Mouse (Mus musculus): ENCODE data around the gene Tsen15. TPM values are rescaled to one million over a fixed set of nuclear protein-coding genes. Genes with fewer than 3 reads are reported as not detected.

The Tsen15 gene
- polyA plus RNA-seq, 1 experiment from 2014 or later, result 74.5 TPM

GRCm38 (mm10) chr1:152414451-152414850, 28.0 kb upstream of the Tsen15 start:
- H3K36me3 ChIP-seq (ENCODE audit: control insufficient read depth, insufficient read depth, low read length), result no peaks in the 10 kb centered on the region
- peaks cover 23% of the 10 kb centered on the region for H3K4me1 ChIP-seq (ENCODE audit: control insufficient read depth, insufficient read depth, low read length)
- H3K27ac ChIP-seq (ENCODE audit: low read depth, low read length), result no peak overlapping the region
- H3K4me3 ChIP-seq (ENCODE audit: low read depth, low read length), result no peak overlapping the region
- H3K27me3 ChIP-seq (ENCODE audit: control insufficient read depth, insufficient read depth, low read length), result no peaks in the 10 kb centered on the region
- no peak overlapping the region for H3K9ac ChIP-seq (ENCODE audit: low read depth, low read length)
- H3K9me3 ChIP-seq (replicated peaks; ENCODE audit: control insufficient read depth, low read length), result no peaks in the 10 kb centered on the region; the same call in 1 of the 2 replicates
- no peak overlapping the region for H3K4me2 ChIP-seq
- ATAC-seq (replicated peaks; ENCODE audit: insufficient number of reproducible peaks, low FRiP score, low TSS enrichment), result no peak
- 79% methylated on average over 10 of the region's 10 CpGs for WGBS (ENCODE audit: insufficient replicate concordance)

DNA sequence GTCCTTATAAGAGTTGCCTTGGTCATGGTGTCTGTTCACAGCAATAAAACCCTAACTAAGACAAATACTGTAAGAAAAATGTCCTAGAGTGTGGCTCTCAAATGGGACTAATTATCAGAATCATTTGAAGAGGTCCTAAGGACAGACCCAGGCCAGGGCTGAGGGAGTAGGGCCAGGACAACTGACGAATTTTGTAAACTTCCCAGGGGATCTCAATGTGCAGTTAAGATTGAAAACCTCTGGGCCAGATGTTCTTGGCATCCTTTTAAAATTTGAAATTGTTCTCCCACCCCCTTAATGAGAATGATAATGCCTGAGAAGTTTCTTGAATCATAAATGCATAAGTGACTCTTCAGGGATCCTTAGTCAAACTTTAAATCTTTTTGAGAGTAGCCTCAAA, 27.5 kb upstream of the Tsen15 start:
- 76% methylated on average over 1 of the region's 1 CpGs for WGBS (ENCODE audit: insufficient replicate concordance)
- Histone ChIP-seq H3K4me3 (ENCODE audit: low read depth, low read length) (no peak overlapping the region), H3K9ac (ENCODE audit: low read depth, low read length) (no peak overlapping the region), H3K9me3 (replicated peaks; ENCODE audit: control insufficient read depth, low read length) (no peaks in the 10 kb centered on the region; the same call in 1 of the 2 replicates), H3K36me3 (ENCODE audit: control insufficient read depth, insufficient read depth, low read length) (no peaks in the 10 kb centered on the region), H3K27ac (ENCODE audit: low read depth, low read length) (no peak overlapping the region), H3K27me3 (ENCODE audit: control insufficient read depth, insufficient read depth, low read length) (no peaks in the 10 kb centered on the region), H3K4me1 (ENCODE audit: control insufficient read depth, insufficient read depth, low read length) (peaks cover 23% of the 10 kb centered on the region), H3K4me2 (no peak overlapping the region)
- no peak for ATAC-seq (replicated peaks; ENCODE audit: insufficient number of reproducible peaks, low FRiP score, low TSS enrichment)

- WGBS (ENCODE audit: insufficient replicate concordance), result 89% methylated on average over 2 of the region's 2 CpGs
- Histone ChIP-seq H3K4me1 (ENCODE audit: control insufficient read depth, insufficient read depth, low read length) (peaks cover 21% of the 10 kb centered on the region), H3K27me3 (ENCODE audit: control insufficient read depth, insufficient read depth, low read length) (no peaks in the 10 kb centered on the region), H3K36me3 (ENCODE audit: control insufficient read depth, insufficient read depth, low read length) (no peaks in the 10 kb centered on the region), H3K4me2 (no peak overlapping the region), H3K27ac (ENCODE audit: low read depth, low read length) (no peak overlapping the region), H3K9me3 (replicated peaks; ENCODE audit: control insufficient read depth, low read length) (no peaks in the 10 kb centered on the region; the same call in 1 of the 2 replicates), H3K9ac (ENCODE audit: low read depth, low read length) (no peak overlapping the region), H3K4me3 (ENCODE audit: low read depth, low read length) (no peak overlapping the region)
- no peak for ATAC-seq (replicated peaks; ENCODE audit: insufficient number of reproducible peaks, low FRiP score, low TSS enrichment)
Measured at GRCm38 (mm10) chr1:152413116-152413515, 26.6 kb upstream of the Tsen15 start.

- Histone ChIP-seq H3K4me1 (ENCODE audit: control insufficient read depth, insufficient read depth, low read length) (peaks cover 8% of the 10 kb centered on the region; the same call in 1 of the 2 replicates), H3K9ac (ENCODE audit: low read depth, low read length) (no peak overlapping the region), H3K36me3 (ENCODE audit: control insufficient read depth, insufficient read depth, low read length) (no peaks in the 10 kb centered on the region), H3K4me2 (no peak overlapping the region), H3K27ac (ENCODE audit: low read depth, low read length) (no peak overlapping the region), H3K27me3 (ENCODE audit: control insufficient read depth, insufficient read depth, low read length) (no peaks in the 10 kb centered on the region), H3K4me3 (ENCODE audit: low read depth, low read length) (no peak overlapping the region), H3K9me3 (replicated peaks; ENCODE audit: control insufficient read depth, low read length) (no peaks in the 10 kb centered on the region; the same call in 1 of the 2 replicates)
- ATAC-seq (replicated peaks; ENCODE audit: insufficient number of reproducible peaks, low FRiP score, low TSS enrichment), result no peak
- 87% methylated on average over 3 of the region's 3 CpGs for WGBS (ENCODE audit: insufficient replicate concordance)
Measured at GRCm38 (mm10) chr1:152410657-152411056, 24.2 kb upstream of the Tsen15 start.

DNA sequence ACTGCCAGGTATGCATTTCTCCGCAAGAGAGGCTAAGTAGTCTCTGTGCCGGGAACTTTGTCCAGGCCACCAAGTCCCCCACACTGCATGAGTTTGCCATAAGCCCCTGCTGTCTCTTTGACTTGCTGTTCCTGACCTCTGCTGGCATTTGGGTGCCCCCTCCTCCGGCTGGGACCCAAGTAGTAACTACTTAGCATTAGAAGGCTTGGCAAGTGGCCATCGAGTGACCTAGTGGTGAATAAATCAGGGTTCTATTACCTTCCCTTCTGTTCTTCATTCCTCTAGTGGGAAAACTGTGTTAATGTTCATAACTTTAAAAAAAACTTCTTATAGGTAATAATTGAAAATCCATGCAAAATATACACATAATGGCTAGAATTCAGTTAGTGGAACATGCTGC, 22.9 kb upstream of the Tsen15 start:
- Histone ChIP-seq H3K27me3 (ENCODE audit: control insufficient read depth, insufficient read depth, low read length) (no peaks in the 10 kb centered on the region), H3K4me2 (no peak overlapping the region), H3K9ac (ENCODE audit: low read depth, low read length) (no peak overlapping the region), H3K9me3 (replicated peaks; ENCODE audit: control insufficient read depth, low read length) (no peaks in the 10 kb centered on the region; the same call in 1 of the 2 replicates), H3K27ac (ENCODE audit: low read depth, low read length) (no peak overlapping the region), H3K36me3 (ENCODE audit: control insufficient read depth, insufficient read depth, low read length) (no peaks in the 10 kb centered on the region), H3K4me1 (ENCODE audit: control insufficient read depth, insufficient read depth, low read length) (peaks cover 7% of the 10 kb centered on the region; the same call in 1 of the 2 replicates), H3K4me3 (ENCODE audit: low read depth, low read length) (no peak overlapping the region)
- ATAC-seq (replicated peaks; ENCODE audit: insufficient number of reproducible peaks, low FRiP score, low TSS enrichment), result no peak
- WGBS (ENCODE audit: insufficient replicate concordance), result 69% methylated on average over 4 of the region's 4 CpGs

- Histone ChIP-seq H3K4me1 (ENCODE audit: control insufficient read depth, insufficient read depth, low read length) (peaks cover 7% of the 10 kb centered on the region; the same call in 1 of the 2 replicates), H3K4me2 (peak overlapping the region; percentile 54), H3K9ac (ENCODE audit: low read depth, low read length) (0 out of 2 replicates have a peak overlapping the region, but pooled peaks have one; percentile 1), H3K36me3 (ENCODE audit: control insufficient read depth, insufficient read depth, low read length) (no peaks in the 10 kb centered on the region), H3K27me3 (ENCODE audit: control insufficient read depth, insufficient read depth, low read length) (no peaks in the 10 kb centered on the region), H3K4me3 (ENCODE audit: low read depth, low read length) (no peak overlapping the region), H3K9me3 (replicated peaks; ENCODE audit: control insufficient read depth, low read length) (no peaks in the 10 kb centered on the region; the same call in 1 of the 2 replicates), H3K27ac (ENCODE audit: low read depth, low read length) (no peak overlapping the region)
- ATAC-seq (replicated peaks; ENCODE audit: insufficient number of reproducible peaks, low FRiP score, low TSS enrichment), result no peak
- WGBS (ENCODE audit: insufficient replicate concordance), result 36% methylated on average over 22 of the region's 22 CpGs
Measured at GRCm38 (mm10) chr1:152407021-152407946, 20.8 kb upstream of the Tsen15 start.

- no peaks in the 10 kb centered on the region for H3K9me3 ChIP-seq (replicated peaks; ENCODE audit: control insufficient read depth, low read length)
- H3K36me3 ChIP-seq (ENCODE audit: control insufficient read depth, insufficient read depth, low read length), result no peaks in the 10 kb centered on the region
- ATAC-seq (replicated peaks; ENCODE audit: insufficient number of reproducible peaks, low FRiP score, low TSS enrichment), result no peak
- peak overlapping the region; percentile 91 for H3K4me2 ChIP-seq
- 26% methylated on average over 14 of the region's 14 CpGs for WGBS (ENCODE audit: insufficient replicate concordance)
- peak overlapping the region; percentile 53 for H3K4me3 ChIP-seq (ENCODE audit: low read depth, low read length)
- peak overlapping the region; percentile 75 for H3K9ac ChIP-seq (ENCODE audit: low read depth, low read length)
- H3K4me1 ChIP-seq (ENCODE audit: control insufficient read depth, insufficient read depth, low read length), result peaks cover 4% of the 10 kb centered on the region; the same call in 1 of the 2 replicates
- no peak overlapping the region for H3K27ac ChIP-seq (ENCODE audit: low read depth, low read length)
- no peaks in the 10 kb centered on the region for H3K27me3 ChIP-seq (ENCODE audit: control insufficient read depth, insufficient read depth, low read length)
Measured at GRCm38 (mm10) chr1:152400556-152401540, 14.4 kb upstream of the Tsen15 start.
